Comparison of ENCODE assay signal across 8 mouse cellular contexts in genomic region chr17:25187784-25188149, GRCm38 (mm10). TPM values are rescaled to one million over a fixed set of nuclear protein-coding genes. Genes with fewer than 3 reads are reported as not detected.
A peak's percentile ranks its signal among the peaks of the same experiment; 100 is the strongest.
DNase-seq lines count a peak whose midpoint lies in the region; ATAC-seq and TF ChIP-seq lines count a peak whose summit lies in the region.

No protein-coding gene starts in this region.

- H3K9me3 ChIP-seq in lung, embryonic 16.5 days (ENCODE audit: control insufficient read depth, low read length) = no peaks in the 10 kb centered on the region
- no peaks in the 10 kb centered on the region for H3K9me3 ChIP-seq in embryonic facial prominence, embryonic 15.5 days (replicated peaks)
- H3K9me3 ChIP-seq in intestine, postnatal 0 days (ENCODE audit: control insufficient read depth) = no peaks in the 10 kb centered on the region

- H3K36me3 ChIP-seq in lung, embryonic 16.5 days (ENCODE audit: control insufficient read depth, insufficient read depth, low read length) = peaks cover 5% of the 10 kb centered on the region; the same call in 1 of the 2 replicates
- peaks cover 22% of the 10 kb centered on the region for H3K36me3 ChIP-seq in embryonic facial prominence, embryonic 15.5 days
- H3K36me3 ChIP-seq in intestine, postnatal 0 days (ENCODE audit: control insufficient read depth, insufficient read depth) = peaks cover 18% of the 10 kb centered on the region; the same call in 1 of the 2 replicates

- no peak for TF ChIP-seq POLR2A in olfactory bulb, adult 2 months (IDR thresholded peaks at IDR 0.05; ENCODE audit: insufficient read depth, low read depth, low read length)

- peak overlapping the region; percentile 96 for H3K4me3 ChIP-seq in lung, embryonic 16.5 days (ENCODE audit: low read length)
- peak overlapping the region; percentile 88 for H3K4me3 ChIP-seq in embryonic facial prominence, embryonic 15.5 days (replicated peaks)
- peak overlapping the region; percentile 98 for H3K4me3 ChIP-seq in intestine, postnatal 0 days (ENCODE audit: low read depth, low read length)
- peak overlapping the region; percentile 97 for H3K4me3 ChIP-seq in olfactory bulb, adult 2 months (ENCODE audit: insufficient read depth, low read depth, low read length)

- TF ChIP-seq CTCF in intestine, postnatal 0 days (IDR thresholded peaks at IDR 0.05; ENCODE audit: low read depth) = no peak
- TF ChIP-seq CTCF in olfactory bulb, adult 2 months (IDR thresholded peaks at IDR 0.05; ENCODE audit: insufficient read depth, low read depth, low read length) = no peak

- no peaks in the 10 kb centered on the region for H3K27me3 ChIP-seq in lung, embryonic 16.5 days (ENCODE audit: control insufficient read depth, insufficient read depth, low read depth, low read length)
- H3K27me3 ChIP-seq in embryonic facial prominence, embryonic 15.5 days = no peaks in the 10 kb centered on the region
- H3K27me3 ChIP-seq in intestine, postnatal 0 days (replicated peaks; ENCODE audit: control insufficient read depth, insufficient read depth, low read length) = no peaks in the 10 kb centered on the region

- H3K9ac ChIP-seq in lung, embryonic 16.5 days (ENCODE audit: low read length) = peak overlapping the region; percentile 96
- peak overlapping the region; percentile 78 for H3K9ac ChIP-seq in embryonic facial prominence, embryonic 15.5 days
- H3K9ac ChIP-seq in intestine, postnatal 0 days (ENCODE audit: low read depth, low read length) = peak overlapping the region; percentile 93

- H3K4me2 ChIP-seq in lung, embryonic 16.5 days (ENCODE audit: low read depth, low read length) = peak overlapping the region; percentile 85
- peak overlapping the region; percentile 85 for H3K4me2 ChIP-seq in embryonic facial prominence, embryonic 15.5 days (replicated peaks)
- peak overlapping the region; percentile 88 for H3K4me2 ChIP-seq in intestine, postnatal 0 days (replicated peaks; ENCODE audit: low read depth)

- H3K4me1 ChIP-seq in lung, embryonic 16.5 days (replicated peaks; ENCODE audit: control insufficient read depth, insufficient read depth, low read length) = peaks cover 27% of the 10 kb centered on the region
- H3K4me1 ChIP-seq in embryonic facial prominence, embryonic 15.5 days = peaks cover 38% of the 10 kb centered on the region
- H3K4me1 ChIP-seq in intestine, postnatal 0 days (replicated peaks; ENCODE audit: control insufficient read depth, insufficient read depth, low read length) = peaks cover 2% of the 10 kb centered on the region; the same call in 1 of the 2 replicates
- peaks cover 11% of the 10 kb centered on the region for H3K4me1 ChIP-seq in olfactory bulb, adult 2 months (ENCODE audit: control insufficient read depth, insufficient read depth, low read length)

- peak overlapping the region; percentile 86 for H3K27ac ChIP-seq in lung, embryonic 16.5 days (ENCODE audit: low read length)
- H3K27ac ChIP-seq in embryonic facial prominence, embryonic 15.5 days (replicated peaks) = peak overlapping the region; percentile 90
- H3K27ac ChIP-seq in intestine, postnatal 0 days (ENCODE audit: low read depth, low read length) = 0 out of 2 replicates have a peak overlapping the region, but pooled peaks have one; percentile 82
- no peak overlapping the region for H3K27ac ChIP-seq in olfactory bulb, adult 2 months (ENCODE audit: insufficient read depth, low read depth, low read length)

- no peak for DNase-seq in lung, postnatal 25 days (ENCODE audit: low spot score)
- no peak for DNase-seq in frontal cortex, postnatal 36 days (ENCODE audit: low spot score in 2 of 2)
- DNase-seq in kidney, postnatal 25 days = no peak
- no peak for DNase-seq in cerebellum, postnatal 36 days

- WGBS in lung, embryonic 16.5 days = 5% methylated on average over 11 of the region's 11 CpGs
- WGBS in embryonic facial prominence, embryonic 15.5 days = 3% methylated on average over 11 of the region's 11 CpGs
- 8% methylated on average over 11 of the region's 11 CpGs for WGBS in intestine, postnatal 0 days
- 4% methylated on average over 11 of the region's 11 CpGs for WGBS in olfactory bulb, adult 2 months

- ATAC-seq in lung, embryonic 16.5 days (ENCODE audit: low read depth) = no peak
- no peak for ATAC-seq in embryonic facial prominence, embryonic 15.5 days (ENCODE audit: insufficient number of reproducible peaks, low FRiP score, low TSS enrichment, low read depth)
- no peak for ATAC-seq in intestine, postnatal 0 days

RNA-seq across cellular contexts. Expression of gene Unkl, which starts 0.4 kb away (rescaled TPM):
- polyA plus RNA-seq in lung, embryonic 16.5 days (2015; fragmentation: Nextera tagmentation; extraction: Ambion mirVana) = 10.7 and 10.8 TPM in 2 replicates
- 9.4 and 10.2 TPM in 2 replicates for polyA plus RNA-seq in embryonic facial prominence, embryonic 15.5 days (2015; fragmentation: Nextera tagmentation; extraction: Ambion mirVana)
- polyA plus RNA-seq in intestine, postnatal 0 days (2015; fragmentation: Nextera tagmentation; extraction: Ambion mirVana) = 1.9 and 2.2 TPM in 2 replicates
- polyA plus RNA-seq in olfactory bulb, adult 2 months (2012; ENCODE audit: insufficient read depth, insufficient read length, low replicate concordance, missing spikeins) = not detected in 2 replicates

RNA-seq across cellular contexts. Expression of gene BC003965, which starts 3.4 kb away (rescaled TPM):
- 28.9 and 30.9 TPM in 2 replicates for polyA plus RNA-seq in lung, embryonic 16.5 days (2015; fragmentation: Nextera tagmentation; extraction: Ambion mirVana)
- polyA plus RNA-seq in embryonic facial prominence, embryonic 15.5 days (2015; fragmentation: Nextera tagmentation; extraction: Ambion mirVana) = 31.5 and 31.6 TPM in 2 replicates
- 17.5 and 18.5 TPM in 2 replicates for polyA plus RNA-seq in intestine, postnatal 0 days (2015; fragmentation: Nextera tagmentation; extraction: Ambion mirVana)
- polyA plus RNA-seq in olfactory bulb, adult 2 months (2012; ENCODE audit: insufficient read depth, insufficient read length, low replicate concordance, missing spikeins) = not detected in 2 replicates

RNA-seq across cellular contexts. Expression of gene Gm38655, which starts 12.5 kb away (rescaled TPM):
- 11.5 and 13.1 TPM in 2 replicates for polyA plus RNA-seq in lung, embryonic 16.5 days (2015; fragmentation: Nextera tagmentation; extraction: Ambion mirVana)
- 1.5 and 2.0 TPM in 2 replicates for polyA plus RNA-seq in embryonic facial prominence, embryonic 15.5 days (2015; fragmentation: Nextera tagmentation; extraction: Ambion mirVana)
- 0.30 TPM in 1 of 2 replicates, not detected in the other for polyA plus RNA-seq in intestine, postnatal 0 days (2015; fragmentation: Nextera tagmentation; extraction: Ambion mirVana)
- not detected in 2 replicates for polyA plus RNA-seq in olfactory bulb, adult 2 months (2012; ENCODE audit: insufficient read depth, insufficient read length, low replicate concordance, missing spikeins)

RNA-seq across cellular contexts. Expression of gene Ccdc154, which starts 25.5 kb away (rescaled TPM):
- 0.73 and 1.1 TPM in 2 replicates for polyA plus RNA-seq in lung, embryonic 16.5 days (2015; fragmentation: Nextera tagmentation; extraction: Ambion mirVana)
- polyA plus RNA-seq in embryonic facial prominence, embryonic 15.5 days (2015; fragmentation: Nextera tagmentation; extraction: Ambion mirVana) = 0.16 and 0.24 TPM in 2 replicates
- not detected in 2 replicates for polyA plus RNA-seq in intestine, postnatal 0 days (2015; fragmentation: Nextera tagmentation; extraction: Ambion mirVana)
- not detected in 2 replicates for polyA plus RNA-seq in olfactory bulb, adult 2 months (2012; ENCODE audit: insufficient read depth, insufficient read length, low replicate concordance, missing spikeins)

RNA-seq across cellular contexts. Expression of gene Gnptg, which starts 52.2 kb away (rescaled TPM):
- 48.3 and 51.2 TPM in 2 replicates for polyA plus RNA-seq in lung, embryonic 16.5 days (2015; fragmentation: Nextera tagmentation; extraction: Ambion mirVana)
- 40.8 and 42.7 TPM in 2 replicates for polyA plus RNA-seq in embryonic facial prominence, embryonic 15.5 days (2015; fragmentation: Nextera tagmentation; extraction: Ambion mirVana)
- polyA plus RNA-seq in intestine, postnatal 0 days (2015; fragmentation: Nextera tagmentation; extraction: Ambion mirVana) = 41.0 and 42.1 TPM in 2 replicates
- polyA plus RNA-seq in olfactory bulb, adult 2 months (2012; ENCODE audit: insufficient read depth, insufficient read length, low replicate concordance, missing spikeins) = not detected in 2 replicates
